ENCODE assay signal across 24 mouse cellular contexts in genomic region chr4:137294032-137294431, GRCm38 (mm10). TPM values are rescaled to one million over a fixed set of nuclear protein-coding genes. Genes with fewer than 3 reads are reported as not detected.
DNase-seq lines count a peak whose midpoint lies in the region; ATAC-seq lines count a peak whose summit lies in the region.
"Had no signal": no experiment of that assay in that cellular context is flagged by ENCODE, and none has a peak within 500 bp of the region (broad histone marks: within the 10 kb centered on the region; RNA-seq: fewer than 3 reads in every experiment).

No protein-coding gene starts in this region.

- DNase-seq in frontal cortex, postnatal 25 days (ENCODE audit: low spot score in 2 of 2), result no peak
- peak; percentile 42 to 53 for DNase-seq in left cerebral cortex, adult 18-20 months (ENCODE audit: low spot score in 2 of 2)
- DNase-seq in left cerebral cortex, adult 9 months (ENCODE audit: low spot score in 2 of 2), result no peak
- no peak for DNase-seq in embryonic facial prominence, embryonic 10.5 days (ENCODE audit: low spot score)
- no peak for DNase-seq in limb, embryonic 10.5 days (ENCODE audit: low spot score)
- DNase-seq in thymus, postnatal 4 days, result no peak
- DNase-seq in lung, postnatal 14 days, result no peak
- DNase-seq: adrenal gland, postnatal 14 days; cerebellum, adult 11-12 months; cerebellum, adult 9-11 months; cerebellum, postnatal 36 days; gastrocnemius, adult 2 months; gastrocnemius, postnatal 25 days; heart, adult 11 months; heart, postnatal 14 days had no signal

- no peaks in the 10 kb centered on the region for H3K27me3 ChIP-seq in embryonic facial prominence, embryonic 10.5 days (replicated peaks; ENCODE audit: low read depth, poor library complexity, severe bottlenecking)
- H3K27me3 ChIP-seq in limb, embryonic 10.5 days (ENCODE audit: low read depth, poor library complexity, severe bottlenecking), result 0 out of 2 replicates have a peak, but pooled peaks cover 4% of the 10 kb centered on the region
- H3K27me3 ChIP-seq: embryonic facial prominence, embryonic 15.5 days had no signal

- H3K9me3 ChIP-seq in embryonic facial prominence, embryonic 10.5 days, result no peaks in the 10 kb centered on the region
- H3K9me3 ChIP-seq in limb, embryonic 10.5 days (replicated peaks), result no peaks in the 10 kb centered on the region
- H3K9me3 ChIP-seq: embryonic facial prominence, embryonic 15.5 days; heart, embryonic 15.5 days had no signal

- no peak overlapping the region for H3K4me3 ChIP-seq in embryonic facial prominence, embryonic 10.5 days
- H3K4me3 ChIP-seq in limb, embryonic 10.5 days, result no peak overlapping the region
- H3K4me3 ChIP-seq: embryonic facial prominence, embryonic 15.5 days; erythroblast, embryonic 14.5 days; gastrocnemius, adult 2 months; heart, embryonic 15.5 days had no signal

- H3K36me3 ChIP-seq in embryonic facial prominence, embryonic 10.5 days (replicated peaks), result peaks cover 10% of the 10 kb centered on the region; the same call in 1 of the 2 replicates
- no peaks in the 10 kb centered on the region for H3K36me3 ChIP-seq in limb, embryonic 10.5 days
- H3K36me3 ChIP-seq: embryonic facial prominence, embryonic 15.5 days; heart, embryonic 15.5 days had no signal

- ATAC-seq in frontal cortex, adult (ENCODE audit: low TSS enrichment), result peak; percentile 34; the same call in 1 of the 2 replicates
- ATAC-seq: forebrain, embryonic 16.5 days; intestine, embryonic 16.5 days had no signal

- H3K4me1 ChIP-seq in embryonic facial prominence, embryonic 10.5 days, result peaks cover 12% of the 10 kb centered on the region
- H3K4me1 ChIP-seq in limb, embryonic 10.5 days, result peaks cover 3% of the 10 kb centered on the region; the same call in 1 of the 2 replicates

- H3K27ac ChIP-seq in embryonic facial prominence, embryonic 10.5 days (replicated peaks), result peak overlapping the region; percentile 26; the same call in 1 of the 2 replicates
- 0 out of 2 replicates have a peak overlapping the region, but pooled peaks have one; percentile 7 for H3K27ac ChIP-seq in limb, embryonic 10.5 days
- H3K27ac ChIP-seq: embryonic facial prominence, embryonic 15.5 days; gastrocnemius, adult 2 months; heart, embryonic 15.5 days; hindbrain, embryonic 14.5 days had no signal

- WGBS in embryonic facial prominence, embryonic 10.5 days, result 79% methylated on average over 7 of the region's 7 CpGs
- 78% methylated on average over 7 of the region's 7 CpGs for WGBS in limb, embryonic 10.5 days

RNA-seq across cellular contexts. Expression of gene Wnt4, which starts 16.7 kb away (rescaled TPM):
- 10 to 100 TPM; 11.0 to 12.6 TPM for total RNA-seq in left cerebral cortex, adult 18-20 months (2021)
- 1.2 and 1.5 TPM in 2 replicates for polyA plus RNA-seq in embryonic facial prominence, embryonic 10.5 days (2016; fragmentation: Nextera tagmentation; extraction: Ambion mirVana)
- 1.3 and 1.4 TPM in 2 replicates for polyA plus RNA-seq in limb, embryonic 10.5 days (2016; fragmentation: Nextera tagmentation; extraction: Ambion mirVana)
- total RNA-seq: hematopoietic stem cell, adult 5-6 weeks; MEL had no signal

Comparison
In these comparisons a context has a peak if more than half of its experiments do, and no peak if none do; other contexts are left out.
1. DNase-seq: peak in left cerebral cortex, adult 18-20 months (2 of 2); none in frontal cortex, postnatal 25 days (0 of 2), left cerebral cortex, adult 9 months (0 of 2), embryonic facial prominence, embryonic 10.5 days (single experiment), limb, embryonic 10.5 days (single experiment), thymus, postnatal 4 days (single experiment) and lung, postnatal 14 days (single experiment).